Mouse (Mus musculus) lung, adult 2 months (tissue): ENCODE measurements around the gene Pvalb. TPM values are rescaled to one million over a fixed set of nuclear protein-coding genes. Genes with fewer than 3 reads are reported as not detected.
A peak's percentile ranks its signal among the peaks of the same experiment; 100 is the strongest.

ENCODE experiments used
- DNase-seq: peaks from one replicate; pipeline ENCODE4 v3.0.0; 2022
- H3K4me1 ChIP-seq: fragments of 200-500 bp; 2 replicates; pipeline ENCODE4 v1.6.1; 2011; ENCODE audit warnings: low read length; ENCODE audit not compliant: control insufficient read depth, insufficient read depth
- H3K4me3 ChIP-seq: fragments of 200-500 bp; replicated peaks from 2 replicates; pipeline ENCODE3; 2011; ENCODE audit warnings: low read depth, mild to moderate bottlenecking, control low read depth, low read length; ENCODE audit errors: extremely low read depth
- CTCF ChIP-seq: fragments of 200-500 bp; IDR thresholded peaks from 2 replicates; pipeline ENCODE4 v1.5.1; 2011; ENCODE audit warnings: mild to moderate bottlenecking, low read length, control low read depth; ENCODE audit not compliant: insufficient read depth
- POLR2A ChIP-seq: fragments of 200-500 bp; IDR thresholded peaks from 2 replicates; pipeline ENCODE4 v1.6.1; 2011; ENCODE audit warnings: low read depth, mild to moderate bottlenecking, control low read depth, low read length, borderline replicate concordance; ENCODE audit errors: extremely low read depth
- WGBS: fragments of 180-500 bp; shearing (Covaris S2); methylation state at CpG from one replicate; pipeline ENCODE4 v1.1.7; 2018; 5-methylcytosine and 5-hydroxymethylcytosine counted together
- polyA plus RNA-seq: library from polyadenylated mRNA; depleted of rRNA; stranded (reverse); fragments of >200 nt; gene quantifications from 2 replicates; pipeline ENCODE4 v1.2.3, GENCODE M21; 2012

The Pvalb gene
- polyA plus RNA-seq, 1 experiment: 6.2 TPM

DNA sequence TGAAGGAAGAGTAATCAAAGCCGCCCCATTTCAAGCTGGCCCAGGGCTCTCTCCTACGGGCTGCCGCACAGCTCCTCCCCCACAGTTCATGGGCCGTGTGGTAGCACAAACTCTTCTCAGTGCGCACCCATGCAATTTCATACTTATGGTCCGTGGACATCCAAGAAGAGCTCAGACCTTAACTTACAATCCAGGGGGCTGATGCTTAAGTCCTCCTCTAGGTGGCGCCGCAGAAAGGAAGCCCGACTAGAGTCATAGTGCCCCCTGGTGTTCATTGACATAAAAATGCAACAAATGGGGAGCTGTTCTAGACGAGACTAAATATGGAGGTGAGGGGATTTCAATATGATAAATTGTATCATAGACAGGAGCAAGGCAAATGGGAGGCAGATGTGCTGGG lies 33.3 kb upstream of the Pvalb start:
- Histone ChIP-seq H3K4me1 (no peaks in the 10 kb centered on the region), H3K4me3 (no peak overlapping the region)
- TF ChIP-seq POLR2A: no peak
- peak; percentile 89 for TF ChIP-seq CTCF
- DNase-seq: peak; percentile 32
- 19% methylated on average over 10 of the region's 10 CpGs for WGBS

DNA sequence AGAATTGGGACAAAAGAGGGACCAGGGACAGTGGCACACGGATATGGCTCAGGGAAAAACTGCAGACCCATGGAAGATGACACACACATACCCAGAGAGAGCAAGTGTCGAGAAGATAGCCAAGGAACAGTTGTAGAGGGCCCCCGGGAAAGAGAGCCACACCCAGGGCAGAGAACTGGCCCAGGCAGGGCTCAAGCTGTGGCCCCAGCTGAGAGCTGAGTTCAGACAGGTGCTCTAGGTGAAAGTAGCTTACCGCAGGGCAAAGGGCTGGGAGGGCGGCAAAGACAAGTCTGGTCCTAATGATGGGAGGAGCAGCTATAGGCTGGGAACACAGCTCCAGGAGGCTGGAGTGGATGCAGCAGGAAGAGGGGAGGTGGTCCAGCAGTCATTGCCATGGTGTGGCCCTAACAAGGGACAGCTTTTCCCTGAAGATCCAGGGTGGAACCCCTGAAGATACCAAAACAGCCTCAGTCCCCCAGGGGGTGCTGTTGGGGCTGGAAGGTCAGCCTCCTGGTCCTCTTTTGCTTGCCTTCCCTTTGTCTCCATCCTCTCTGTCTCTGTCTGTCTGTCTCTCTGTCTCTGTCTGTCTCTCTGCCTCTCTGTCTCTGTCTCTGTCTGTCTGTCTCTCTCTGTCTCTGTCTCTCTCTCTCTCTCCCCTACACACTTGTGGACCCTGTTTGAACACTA lies 28.8 kb upstream of the Pvalb start:
- H3K4me1 ChIP-seq: no peaks in the 10 kb centered on the region
- H3K4me3 ChIP-seq: no peak overlapping the region
- no peak for DNase-seq
- TF ChIP-seq POLR2A (no peak), CTCF (no peak)
- WGBS: 81% methylated on average over 5 of the region's 5 CpGs

DNA sequence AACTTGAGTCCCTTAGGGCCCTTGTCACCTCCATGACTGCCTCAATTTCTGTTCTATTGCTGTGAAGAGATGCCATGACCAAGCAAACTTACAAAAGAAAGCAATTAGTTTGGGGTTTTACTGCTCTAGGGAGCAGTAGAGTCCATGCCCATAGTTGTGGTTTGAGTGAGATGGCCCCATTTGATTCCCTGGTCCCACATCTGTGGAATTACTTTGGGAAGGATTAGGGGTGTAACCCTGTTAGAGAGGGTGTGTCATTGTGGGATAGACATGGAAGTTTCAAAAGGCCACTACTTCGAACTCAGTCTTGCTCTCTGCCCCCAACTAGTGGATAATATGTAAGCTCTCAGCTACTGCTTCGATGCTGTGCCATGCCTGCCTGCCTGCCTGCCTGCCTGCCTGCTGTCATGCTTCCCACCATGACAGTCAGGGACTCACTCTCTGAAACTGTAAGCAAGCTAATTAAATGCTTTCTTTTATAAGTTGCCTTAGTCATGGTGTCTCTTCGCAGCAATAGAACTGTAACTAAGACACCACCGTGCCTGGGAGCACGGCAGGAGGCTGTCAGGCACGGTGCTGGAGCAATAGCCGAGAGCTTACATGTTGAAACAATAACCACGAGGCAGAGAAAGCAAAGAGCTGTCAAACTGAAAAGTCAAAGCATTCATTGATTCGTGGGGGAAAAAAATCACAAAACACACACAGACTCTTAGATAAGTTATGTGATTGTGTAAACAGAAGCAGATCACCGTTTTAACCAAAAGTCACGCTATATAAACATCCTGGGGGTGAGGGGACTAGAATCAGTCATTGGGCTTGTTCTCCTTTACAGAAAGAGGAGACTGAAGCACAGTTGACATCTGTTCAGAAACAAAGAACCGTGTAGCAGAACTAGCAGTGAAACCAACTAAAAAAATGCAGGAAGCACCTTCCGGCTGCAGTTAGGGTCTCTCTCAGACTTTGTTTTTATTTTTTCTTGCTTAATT lies 25.4 kb upstream of the Pvalb start:
- no peak overlapping the region for H3K4me3 ChIP-seq
- DNase-seq: no peak
- whole genome bisulfite sequencing: 11% methylated on average over 13 of the region's 13 CpGs
- TF ChIP-seq POLR2A (no peak), CTCF (no peak)
- no peaks in the 10 kb centered on the region for H3K4me1 ChIP-seq

DNA sequence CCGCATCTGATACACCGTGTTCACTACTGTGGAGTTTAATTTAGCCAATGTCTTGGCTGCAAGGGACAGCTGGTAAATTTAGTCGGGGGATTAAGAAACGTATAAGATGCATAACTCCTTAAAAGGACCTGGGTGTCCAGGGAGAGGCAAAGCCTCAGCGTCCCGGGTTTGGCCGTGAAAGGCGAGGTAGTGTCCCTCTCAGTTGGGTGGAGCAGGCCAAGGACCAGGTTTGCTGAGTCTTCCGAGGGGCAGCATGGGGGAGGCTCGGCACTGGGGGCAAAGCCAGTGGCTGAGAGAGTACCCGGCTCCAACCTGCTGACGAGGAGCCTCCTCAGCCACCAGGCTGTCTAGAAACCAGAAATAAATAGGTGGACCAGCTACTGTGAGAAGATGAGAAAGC lies 21.6 kb upstream of the Pvalb start:
- H3K4me3 ChIP-seq: no peak overlapping the region
- 83% methylated on average over 12 of the region's 12 CpGs for WGBS
- H3K4me1 ChIP-seq: no peaks in the 10 kb centered on the region
- no peak for TF ChIP-seq CTCF
- TF ChIP-seq POLR2A: no peak
- no peak for DNase-seq

DNA sequence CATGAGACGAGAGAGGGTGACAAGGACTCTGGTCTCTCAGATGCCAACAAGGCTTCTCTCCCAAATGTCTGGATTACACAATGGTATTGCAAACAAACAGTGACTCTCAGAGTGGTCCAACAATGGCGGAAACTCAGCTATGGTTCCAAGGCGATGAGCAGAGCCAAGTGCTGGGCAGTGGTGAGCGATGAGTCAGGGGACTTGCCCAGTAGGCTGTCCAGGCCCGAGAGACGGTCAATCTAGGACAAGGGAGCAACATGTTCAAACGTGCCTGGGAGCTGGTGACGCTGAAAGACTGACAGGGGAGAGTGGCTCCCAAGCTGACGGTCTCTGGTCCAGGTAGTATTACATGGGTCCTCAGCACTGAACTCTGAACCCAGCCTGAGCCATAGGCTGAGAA lies 9.1 kb upstream of the Pvalb start:
- no peak for DNase-seq
- Histone ChIP-seq H3K4me3 (no peak overlapping the region), H3K4me1 (no peaks in the 10 kb centered on the region)
- TF ChIP-seq CTCF: no peak
- TF ChIP-seq POLR2A: no peak
- 75% methylated on average over 9 of the region's 9 CpGs for WGBS

DNA sequence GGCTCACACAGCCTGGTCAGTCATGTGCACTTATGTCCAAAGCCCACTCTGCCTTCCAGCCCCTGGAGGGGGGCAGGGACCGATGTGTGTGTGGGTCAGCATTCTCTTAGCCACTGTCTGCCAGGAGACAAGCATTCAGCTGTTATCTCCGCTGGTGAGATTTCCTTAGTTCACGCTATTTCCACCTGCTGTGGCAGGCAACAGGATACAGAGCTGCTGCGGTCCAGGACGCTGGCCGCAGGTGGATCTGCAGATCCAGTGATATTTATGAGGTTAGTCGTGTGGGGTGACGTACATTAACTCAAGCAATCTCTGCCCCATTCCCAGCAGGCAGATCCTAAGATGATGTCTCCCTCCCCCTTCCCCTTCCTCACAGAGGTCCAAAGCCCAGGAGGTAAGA lies 5.2 kb upstream of the Pvalb start:
- DNase-seq: no peak
- Histone ChIP-seq H3K4me1 (no peaks in the 10 kb centered on the region), H3K4me3 (no peak overlapping the region)
- TF ChIP-seq CTCF (no peak), POLR2A (no peak)
- WGBS: 70% methylated on average over 8 of the region's 8 CpGs

- no peaks in the 10 kb centered on the region for H3K4me1 ChIP-seq
- TF ChIP-seq POLR2A (no peak), CTCF (no peak)
- DNase-seq: no peak
- 75% methylated on average over 4 of the region's 4 CpGs for WGBS
- no peak overlapping the region for H3K4me3 ChIP-seq
Measured at GRCm38 (mm10) chr15:78210203-78210602, 4.0 kb upstream of the Pvalb start.

DNA sequence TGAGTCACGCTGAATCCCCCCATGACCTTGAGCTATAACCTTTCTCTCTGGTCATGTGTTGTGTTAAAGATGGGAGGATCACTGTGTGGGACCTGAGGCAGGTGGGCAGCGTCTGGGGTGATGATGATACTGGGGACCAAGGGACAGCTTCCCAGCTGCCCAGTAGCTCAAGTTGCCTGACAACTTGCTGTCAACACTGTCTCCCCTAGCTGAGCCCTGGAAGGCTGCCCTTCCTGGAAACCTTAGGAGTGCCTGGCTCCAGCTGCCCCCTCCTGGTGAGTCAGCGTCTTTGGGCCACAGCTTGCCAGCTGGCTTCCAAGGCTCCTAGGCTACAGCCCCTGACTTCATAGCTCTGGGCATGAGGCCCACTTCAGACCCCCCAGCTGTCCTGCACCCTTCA lies 1.0 kb downstream of the Pvalb start:
- WGBS: 31% methylated on average over 3 of the region's 3 CpGs
- TF ChIP-seq POLR2A (no peak), CTCF (no peak)
- no peak for DNase-seq
- Histone ChIP-seq H3K4me3 (no peak overlapping the region), H3K4me1 (no peaks in the 10 kb centered on the region)

GRCm38 (mm10) chr15:78204053-78204847 lies 1.9 kb downstream of the Pvalb start:
- H3K4me3 ChIP-seq: no peak overlapping the region
- no peak for DNase-seq
- WGBS: 1% methylated on average over 41 of the region's 41 CpGs
- H3K4me1 ChIP-seq: no peaks in the 10 kb centered on the region
- no peak for TF ChIP-seq CTCF
